Mouse (Mus musculus) liver, embryonic 16.5 days (tissue): Measurements from ENCODE around the gene Cetn3. TPM values are rescaled to one million over a fixed set of nuclear protein-coding genes. Genes with fewer than 3 reads are reported as not detected.

Experiments
- ATAC-seq: fragments of 200-750 bp; cut with Nextera tagmentation; 2 replicates; pipeline ENCODE4 v1.8.0; 2017; ENCODE audit warnings: low read depth, mild to moderate bottlenecking, moderate number of reproducible peaks, moderate library complexity
- H3K27ac ChIP-seq: fragments of 300-500 bp; sonication (generic); 2 replicates; pipeline ENCODE4 v1.5.1; 2014; ENCODE audit warnings: mild to moderate bottlenecking, low read length
- H3K27me3 ChIP-seq: fragments of 300-500 bp; sonication (generic); 2 replicates; pipeline ENCODE4 v1.6.1; 2014; ENCODE audit warnings: low read depth, low read length, mixed read lengths; ENCODE audit not compliant: control insufficient read depth, insufficient read depth
- H3K36me3 ChIP-seq: fragments of 300-500 bp; sonication (generic); 2 replicates; pipeline ENCODE4 v1.6.1; 2014; ENCODE audit warnings: mild to moderate bottlenecking; ENCODE audit not compliant: control insufficient read depth, insufficient read depth
- H3K4me1 ChIP-seq: fragments of 300-500 bp; sonication (generic); 2 replicates; pipeline ENCODE4 v1.6.1; 2014; ENCODE audit warnings: low read depth, low read length, mixed read lengths; ENCODE audit not compliant: control insufficient read depth
- H3K4me2 ChIP-seq: fragments of 300-500 bp; sonication (generic); 2 replicates; pipeline ENCODE4 v1.6.1; 2014; ENCODE audit warnings: low read depth, low read length, mixed read lengths
- H3K4me3 ChIP-seq: fragments of 300-500 bp; sonication (generic); 2 replicates; pipeline ENCODE4 v1.5.1; 2014; ENCODE audit warnings: low read depth, mild to moderate bottlenecking, low read length
- H3K9ac ChIP-seq: fragments of 300-500 bp; sonication (generic); 2 replicates; pipeline ENCODE4 v1.6.1; 2014; ENCODE audit warnings: low read depth, low read length
- H3K9me3 ChIP-seq: fragments of 300-500 bp; sonication (generic); replicated peaks from 2 replicates; pipeline ENCODE4 v1.6.1; 2016; ENCODE audit warnings: low read length; ENCODE audit not compliant: control insufficient read depth
- WGBS: fragments of 180-500 bp; shearing (Covaris S2); extraction: QIAGEN DNeasy Blood & Tissue Kit; methylation state at CpG from one replicate; pipeline ENCODE4 v1.1.7; 2014; ENCODE audit not compliant: insufficient replicate concordance; 5-methylcytosine and 5-hydroxymethylcytosine counted together
- polyA plus RNA-seq: library from polyadenylated mRNA; unstranded; fragments of >200 nt; fragmentation: Nextera tagmentation; extraction: Ambion mirVana; gene quantifications from 2 replicates; pipeline ENCODE4 v1.2.1, GENCODE M21; 2015

Gene Cetn3
- polyA plus RNA-seq, 1 experiment from 2014 or later, result 74.2 TPM

DNA sequence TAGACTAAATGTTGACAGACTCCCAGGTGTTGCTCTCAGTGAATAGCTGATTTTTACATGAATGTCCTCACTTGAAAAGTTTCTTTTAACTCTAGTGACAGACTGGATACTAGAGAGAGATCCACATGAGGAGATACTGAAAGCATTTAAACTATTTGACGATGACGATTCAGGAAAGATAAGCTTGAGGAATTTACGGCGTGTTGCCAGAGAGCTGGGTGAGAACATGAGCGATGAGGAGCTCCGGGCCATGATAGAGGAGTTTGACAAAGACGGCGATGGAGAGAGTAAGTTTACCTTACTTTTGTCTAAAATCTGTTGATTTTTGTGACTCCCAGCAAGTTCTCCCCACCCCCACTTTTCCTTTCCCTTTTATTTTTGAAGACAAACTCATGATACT is 9.0 kb downstream of the Cetn3 start:
- H3K27me3 ChIP-seq, result no peaks in the 10 kb centered on the region
- H3K9me3 ChIP-seq, result no peaks in the 10 kb centered on the region
- no peak overlapping the region for H3K27ac ChIP-seq
- H3K4me3 ChIP-seq, result no peak overlapping the region
- no peaks in the 10 kb centered on the region for H3K4me1 ChIP-seq
- H3K9ac ChIP-seq, result no peak overlapping the region
- ATAC-seq, result no peak
- peaks cover 5% of the 10 kb centered on the region for H3K36me3 ChIP-seq
- H3K4me2 ChIP-seq, result no peak overlapping the region
- whole genome bisulfite sequencing, result 76% methylated on average over 8 of the region's 8 CpGs

DNA sequence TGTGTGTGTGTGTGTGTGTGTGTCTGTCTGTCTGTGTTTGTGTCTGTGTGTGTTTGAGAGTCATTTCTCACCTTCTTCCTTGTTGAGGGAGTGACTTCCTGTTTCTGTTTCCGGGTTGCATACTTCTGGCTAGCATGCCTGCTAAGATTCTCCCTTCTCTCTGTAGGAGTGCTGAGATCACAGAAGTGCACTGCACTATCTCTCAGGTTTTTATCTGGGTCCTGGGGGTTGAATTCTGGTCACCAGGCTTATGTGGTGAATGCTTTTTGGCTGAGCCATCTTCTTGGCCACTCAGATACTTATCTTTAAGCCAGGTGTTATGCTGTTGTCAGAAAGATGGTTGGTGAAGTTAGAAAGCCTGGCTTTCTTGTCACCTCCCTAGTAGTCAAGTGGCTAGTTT is 11.0 kb downstream of the Cetn3 start:
- no peak overlapping the region for H3K4me2 ChIP-seq
- H3K27me3 ChIP-seq, result no peaks in the 10 kb centered on the region
- H3K4me1 ChIP-seq, result no peaks in the 10 kb centered on the region
- H3K4me3 ChIP-seq, result no peak overlapping the region
- 7% methylated on average over 1 of the region's 1 CpGs for WGBS
- H3K36me3 ChIP-seq, result peaks cover 5% of the 10 kb centered on the region
- H3K27ac ChIP-seq, result no peak overlapping the region
- H3K9ac ChIP-seq, result no peak overlapping the region
- no peaks in the 10 kb centered on the region for H3K9me3 ChIP-seq
- ATAC-seq, result no peak

DNA sequence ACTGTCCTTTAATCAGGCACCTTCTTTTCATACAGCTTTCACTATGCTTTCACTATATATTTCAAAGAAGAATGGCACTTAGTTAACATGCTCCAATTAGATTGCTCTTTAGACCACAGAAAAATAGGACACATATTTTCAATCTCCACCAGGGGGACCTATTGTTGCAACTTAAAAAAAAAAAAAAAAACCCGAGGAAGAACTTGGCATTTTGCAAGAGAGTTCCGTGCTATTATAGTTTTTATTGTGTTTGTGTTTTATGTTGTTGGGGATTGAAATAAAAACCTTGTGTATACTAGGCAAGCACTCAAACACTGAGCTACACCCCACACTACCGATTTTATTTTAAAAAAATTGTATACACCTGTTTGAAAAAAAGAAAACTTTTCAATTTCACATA is 18.2 kb downstream of the Cetn3 start:
- Histone ChIP-seq H3K27ac (no peak overlapping the region), H3K36me3 (no peaks in the 10 kb centered on the region), H3K27me3 (no peaks in the 10 kb centered on the region), H3K9me3 (no peaks in the 10 kb centered on the region), H3K4me1 (no peaks in the 10 kb centered on the region), H3K4me3 (no peak overlapping the region), H3K4me2 (no peak overlapping the region), H3K9ac (no peak overlapping the region)
- 22% methylated on average over 3 of the region's 3 CpGs for WGBS
- no peak for ATAC-seq

DNA sequence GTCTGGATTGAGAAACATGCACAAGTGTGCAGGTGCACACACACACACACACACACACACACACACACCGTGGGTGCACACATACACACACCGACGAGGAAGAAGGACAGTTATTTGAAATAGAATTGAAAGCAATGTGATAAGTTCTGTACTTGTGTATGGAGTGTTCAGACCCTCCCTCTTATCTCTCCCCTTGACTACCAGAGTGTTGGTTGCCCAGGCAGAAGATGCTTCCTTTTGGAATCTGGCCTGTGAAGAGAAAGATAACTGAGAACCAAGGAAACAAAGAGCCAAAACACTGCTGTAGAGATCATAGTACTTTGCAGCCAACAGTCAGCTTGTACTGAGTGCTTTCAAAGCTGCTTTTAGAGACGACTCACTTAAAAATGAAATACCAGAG is 20.8 kb downstream of the Cetn3 start:
- no peak for ATAC-seq
- H3K9ac ChIP-seq, result no peak overlapping the region
- no peaks in the 10 kb centered on the region for H3K27me3 ChIP-seq
- no peaks in the 10 kb centered on the region for H3K36me3 ChIP-seq
- H3K27ac ChIP-seq, result no peak overlapping the region
- H3K9me3 ChIP-seq, result no peaks in the 10 kb centered on the region
- 44% methylated on average over 4 of the region's 4 CpGs for WGBS
- no peak overlapping the region for H3K4me2 ChIP-seq
- H3K4me3 ChIP-seq, result no peak overlapping the region
- H3K4me1 ChIP-seq, result no peaks in the 10 kb centered on the region

DNA sequence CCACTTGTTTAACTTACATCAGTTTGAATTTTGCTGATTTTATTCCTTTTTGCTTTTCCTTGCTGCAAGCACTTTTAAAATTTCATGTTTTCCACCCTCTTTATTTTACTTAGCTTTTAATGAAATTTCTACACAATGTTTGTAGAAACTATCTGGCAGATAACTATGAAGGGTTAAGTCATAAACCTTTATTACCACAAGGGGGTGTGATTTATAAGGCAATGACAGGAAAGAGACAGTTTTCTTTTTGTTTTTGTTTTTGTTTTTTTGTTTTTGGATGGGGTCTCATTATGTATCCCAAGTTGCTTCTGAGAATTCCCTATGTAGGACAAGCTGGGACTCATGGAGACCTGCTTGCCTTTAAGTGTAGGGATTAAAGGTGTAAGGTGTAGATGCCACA is 39.9 kb downstream of the Cetn3 start:
- Histone ChIP-seq H3K36me3 (no peaks in the 10 kb centered on the region), H3K4me2 (no peak overlapping the region), H3K4me1 (no peaks in the 10 kb centered on the region), H3K27me3 (no peaks in the 10 kb centered on the region), H3K27ac (no peak overlapping the region), H3K4me3 (no peak overlapping the region), H3K9ac (no peak overlapping the region), H3K9me3 (no peaks in the 10 kb centered on the region)
- no peak for ATAC-seq

DNA sequence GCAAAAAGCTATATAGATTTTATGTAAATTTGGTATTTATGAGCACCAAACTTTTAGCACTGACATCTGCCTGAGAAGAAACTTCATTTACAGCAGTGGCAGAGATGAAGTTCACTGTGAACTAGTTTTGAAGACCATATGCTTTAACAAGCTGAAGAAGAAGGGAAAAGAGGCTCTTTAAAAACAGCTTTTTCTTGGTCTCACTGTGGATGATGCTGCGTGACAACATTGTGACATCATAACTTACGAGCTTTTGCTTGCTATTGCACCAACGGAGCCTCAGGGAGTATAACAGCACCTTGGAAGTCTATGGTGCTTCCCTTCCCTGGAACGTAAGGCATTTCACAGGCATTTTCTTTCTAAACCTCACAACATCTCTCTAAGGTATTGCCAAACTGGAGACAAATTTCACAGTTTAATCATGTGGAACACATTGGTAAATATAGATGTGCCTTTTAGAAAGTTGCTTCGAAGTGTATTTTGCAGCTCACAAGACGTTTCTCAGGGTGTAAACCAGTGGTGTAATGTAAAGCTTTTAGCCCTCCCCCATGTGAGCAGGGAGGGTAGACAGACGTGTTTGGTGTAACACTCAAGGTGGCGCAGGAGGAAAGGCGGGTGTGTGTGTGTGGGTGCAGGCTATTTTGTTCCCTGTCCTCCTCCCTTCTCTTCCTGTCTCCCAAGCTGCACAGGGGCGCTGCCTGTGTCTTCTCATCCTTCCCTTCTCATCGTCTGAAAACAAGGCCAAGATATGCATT is 41.9 kb downstream of the Cetn3 start:
- no peaks in the 10 kb centered on the region for H3K27me3 ChIP-seq
- H3K4me2 ChIP-seq, result no peak overlapping the region
- no peaks in the 10 kb centered on the region for H3K9me3 ChIP-seq
- WGBS, result 50% methylated on average over 11 of the region's 11 CpGs
- no peak overlapping the region for H3K4me3 ChIP-seq
- no peaks in the 10 kb centered on the region for H3K36me3 ChIP-seq
- ATAC-seq, result no peak
- no peaks in the 10 kb centered on the region for H3K4me1 ChIP-seq
- H3K27ac ChIP-seq, result no peak overlapping the region
- no peak overlapping the region for H3K9ac ChIP-seq

DNA sequence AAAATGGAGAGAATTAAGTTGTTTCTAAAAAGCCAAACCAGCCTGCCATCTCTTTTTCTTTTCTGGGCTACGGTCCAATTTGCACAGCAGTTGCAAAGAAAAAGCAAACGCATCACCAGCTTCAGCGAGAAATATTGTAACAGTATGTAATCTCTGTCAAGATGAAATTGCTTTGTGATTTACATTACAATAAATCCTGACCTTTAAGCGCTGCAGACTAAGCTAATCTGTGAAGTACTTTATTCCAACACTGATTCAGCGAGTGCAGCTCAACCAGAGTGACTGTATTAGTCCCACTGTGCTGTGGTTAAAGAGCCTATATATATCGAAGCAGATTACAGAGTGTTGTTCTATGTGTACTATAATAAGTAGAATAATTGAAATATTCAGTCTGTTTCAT is 45.6 kb downstream of the Cetn3 start:
- H3K4me3 ChIP-seq, result no peak overlapping the region
- no peaks in the 10 kb centered on the region for H3K9me3 ChIP-seq
- no peaks in the 10 kb centered on the region for H3K36me3 ChIP-seq
- H3K4me1 ChIP-seq, result no peaks in the 10 kb centered on the region
- no peaks in the 10 kb centered on the region for H3K27me3 ChIP-seq
- no peak overlapping the region for H3K27ac ChIP-seq
- ATAC-seq, result no peak
- 65% methylated on average over 6 of the region's 6 CpGs for WGBS
- H3K4me2 ChIP-seq, result no peak overlapping the region
- no peak overlapping the region for H3K9ac ChIP-seq

DNA sequence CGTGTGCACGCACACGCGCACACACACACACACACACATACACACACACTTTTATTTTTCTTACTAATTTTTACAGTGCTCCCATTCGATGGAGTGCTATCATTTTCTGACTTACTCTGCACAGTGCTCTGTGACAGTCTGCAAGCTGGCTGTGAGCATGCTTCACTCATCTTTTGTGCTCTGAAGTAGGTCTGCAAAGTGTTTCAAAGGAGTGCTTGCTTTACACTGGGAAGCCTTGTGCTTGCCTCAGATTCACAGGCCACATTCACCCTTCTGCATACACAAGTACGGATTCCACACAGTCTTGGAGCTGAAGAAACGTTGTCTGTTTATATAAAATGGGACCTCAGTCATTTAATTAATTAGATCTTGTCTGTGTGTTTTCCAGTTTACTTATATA is 49.0 kb downstream of the Cetn3 start:
- H3K4me3 ChIP-seq, result no peak overlapping the region
- ATAC-seq, result no peak
- H3K9ac ChIP-seq, result no peak overlapping the region
- no peaks in the 10 kb centered on the region for H3K9me3 ChIP-seq
- H3K27me3 ChIP-seq, result no peaks in the 10 kb centered on the region
- H3K27ac ChIP-seq, result no peak overlapping the region
- H3K4me2 ChIP-seq, result no peak overlapping the region
- no peaks in the 10 kb centered on the region for H3K36me3 ChIP-seq
- 72% methylated on average over 7 of the region's 7 CpGs for WGBS
- no peaks in the 10 kb centered on the region for H3K4me1 ChIP-seq

DNA sequence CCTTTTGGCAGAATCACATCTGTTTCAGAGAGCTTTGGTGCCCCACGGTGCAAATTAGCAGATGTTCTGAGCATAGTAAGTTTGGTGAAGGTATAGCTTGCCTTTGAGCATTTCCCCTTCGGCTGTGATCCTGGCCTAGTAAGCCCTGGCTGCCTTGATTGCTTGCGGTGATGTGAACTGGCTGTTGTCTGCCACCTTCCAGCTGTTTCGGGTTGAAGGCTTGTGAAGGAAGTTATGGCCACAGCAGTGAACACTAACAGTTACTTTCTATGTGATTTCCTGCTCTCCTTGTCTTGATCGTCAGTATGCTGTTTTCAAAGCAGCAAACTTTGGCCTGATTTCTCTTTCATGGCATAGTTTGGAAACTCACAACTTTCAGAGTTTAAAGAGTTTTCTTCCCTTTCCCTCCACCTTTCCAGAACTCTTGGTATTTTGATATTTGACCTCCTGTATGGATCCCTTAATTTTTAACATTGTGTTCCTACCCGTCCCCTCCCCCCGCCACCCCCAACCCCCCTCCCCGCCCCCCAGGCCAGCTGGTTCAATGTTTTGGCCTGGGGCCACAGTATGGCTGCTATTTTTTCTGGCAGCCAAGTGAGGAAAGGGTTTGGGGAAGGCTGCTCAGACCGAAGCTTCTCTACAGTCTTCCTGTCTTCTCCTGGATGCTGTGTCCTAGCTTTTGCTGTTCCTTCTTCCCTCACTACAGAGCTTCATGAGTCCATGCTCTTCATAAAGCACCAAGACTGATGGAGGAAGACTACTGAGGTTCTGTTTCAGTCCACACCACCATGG is 53.7 kb downstream of the Cetn3 start:
- Histone ChIP-seq H3K9me3 (no peaks in the 10 kb centered on the region), H3K4me2 (no peak overlapping the region), H3K36me3 (no peaks in the 10 kb centered on the region), H3K27me3 (no peaks in the 10 kb centered on the region), H3K27ac (no peak overlapping the region), H3K4me1 (no peaks in the 10 kb centered on the region), H3K4me3 (no peak overlapping the region), H3K9ac (no peak overlapping the region)
- WGBS, result 57% methylated on average over 8 of the region's 9 CpGs
- no peak for ATAC-seq
